Mouse (Mus musculus): ENCODE measurements around the gene Fut4. TPM values are rescaled to one million over a fixed set of nuclear protein-coding genes. Genes with fewer than 3 reads are reported as not detected.
A peak's percentile ranks its signal among the peaks of the same experiment; 100 is the strongest.
"Not testable (repeated sequence)": the region's sequence is repeated elsewhere in the genome, so short reads cannot be mapped to it uniquely, and the experiment has no call there.

Gene Fut4
- total RNA-seq, 2 experiments from 2014 or later: 0.27 to 0.36 TPM

DNA sequence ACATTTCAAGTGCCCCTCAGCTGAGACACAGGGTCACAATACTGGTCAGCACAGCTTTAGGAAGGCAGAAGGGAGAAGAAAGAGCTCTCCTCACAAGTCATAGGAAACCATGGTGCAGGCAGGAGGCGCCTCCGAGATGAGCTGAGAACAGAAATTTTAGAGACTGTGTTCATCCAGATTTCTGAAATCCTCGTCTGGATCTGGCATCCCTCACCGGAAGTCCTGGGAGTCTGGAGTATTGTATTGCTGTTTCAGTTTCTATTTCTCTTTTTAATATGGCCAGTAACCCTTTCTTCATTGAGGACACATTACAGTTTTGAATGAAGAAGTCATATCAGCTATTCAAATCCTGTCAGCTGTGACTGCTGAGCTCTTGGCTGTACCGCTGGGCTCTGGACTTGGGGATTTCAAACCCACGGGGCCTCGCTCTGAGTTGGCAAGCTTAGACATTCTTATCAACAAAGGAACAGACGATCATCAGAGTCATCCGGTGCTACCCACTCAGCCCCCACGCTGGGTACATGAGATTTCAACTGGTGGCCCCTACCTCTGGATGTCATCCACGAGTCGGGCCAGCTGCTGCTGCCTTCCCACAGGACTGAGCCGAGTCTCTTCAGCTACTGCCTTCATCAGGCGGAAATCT is 34.4 kb downstream of the Fut4 start:
- Histone ChIP-seq H3K4me3 (peak overlapping the region; percentile 30), H3K27ac (no peak overlapping the region)
- DNase-seq (ENCODE audit: low spot score in 2 of 2): no peak
- TF ChIP-seq CTCF (conservative IDR thresholded peaks at IDR 0.05): no peak

DNA sequence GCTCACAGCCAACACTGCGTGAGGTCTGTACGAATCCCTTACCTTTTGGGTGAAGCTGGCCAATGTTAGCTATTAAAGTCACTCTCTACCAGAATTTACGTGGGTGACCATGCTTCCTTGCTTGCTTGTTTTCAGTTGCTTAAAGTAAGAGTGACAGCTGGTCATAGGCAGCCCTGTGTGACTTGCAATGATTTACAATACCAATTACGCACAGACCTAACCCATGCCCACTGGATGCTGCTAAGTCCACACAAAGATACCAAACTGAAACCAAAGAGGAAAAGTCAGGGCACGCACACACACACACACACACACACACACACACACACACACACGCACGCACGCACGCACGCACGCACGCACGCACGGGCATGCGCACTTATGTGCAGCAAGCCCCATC is 36.9 kb downstream of the Fut4 start:
- DNase-seq (ENCODE audit: low spot score in 2 of 2): no peak
- TF ChIP-seq CTCF (conservative IDR thresholded peaks at IDR 0.05): no peak
- Histone ChIP-seq H3K4me3 (no peak overlapping the region), H3K27ac (no peak overlapping the region)

DNA sequence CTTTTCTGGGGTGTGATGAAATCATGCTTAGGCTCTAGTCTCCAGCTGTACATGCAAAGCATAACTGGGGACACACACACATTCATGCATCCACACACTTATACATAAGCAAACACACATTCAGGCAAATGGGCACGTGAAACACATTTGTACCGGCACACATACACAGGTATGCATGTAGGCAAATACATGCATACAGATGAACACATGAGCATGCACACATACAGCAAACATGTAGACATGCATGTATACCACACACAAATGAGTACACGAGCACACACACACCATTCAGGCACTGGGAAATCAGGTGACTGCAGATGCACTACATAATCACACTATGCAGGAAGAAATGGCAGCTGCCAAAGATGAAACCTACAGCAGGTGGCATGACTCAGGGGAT is 41.3 kb downstream of the Fut4 start:
- no peak for DNase-seq (ENCODE audit: low spot score in 2 of 2)
- H3K27ac ChIP-seq: no peak overlapping the region
- no peak for TF ChIP-seq CTCF (conservative IDR thresholded peaks at IDR 0.05)
- H3K4me3 ChIP-seq: no peak overlapping the region

DNA sequence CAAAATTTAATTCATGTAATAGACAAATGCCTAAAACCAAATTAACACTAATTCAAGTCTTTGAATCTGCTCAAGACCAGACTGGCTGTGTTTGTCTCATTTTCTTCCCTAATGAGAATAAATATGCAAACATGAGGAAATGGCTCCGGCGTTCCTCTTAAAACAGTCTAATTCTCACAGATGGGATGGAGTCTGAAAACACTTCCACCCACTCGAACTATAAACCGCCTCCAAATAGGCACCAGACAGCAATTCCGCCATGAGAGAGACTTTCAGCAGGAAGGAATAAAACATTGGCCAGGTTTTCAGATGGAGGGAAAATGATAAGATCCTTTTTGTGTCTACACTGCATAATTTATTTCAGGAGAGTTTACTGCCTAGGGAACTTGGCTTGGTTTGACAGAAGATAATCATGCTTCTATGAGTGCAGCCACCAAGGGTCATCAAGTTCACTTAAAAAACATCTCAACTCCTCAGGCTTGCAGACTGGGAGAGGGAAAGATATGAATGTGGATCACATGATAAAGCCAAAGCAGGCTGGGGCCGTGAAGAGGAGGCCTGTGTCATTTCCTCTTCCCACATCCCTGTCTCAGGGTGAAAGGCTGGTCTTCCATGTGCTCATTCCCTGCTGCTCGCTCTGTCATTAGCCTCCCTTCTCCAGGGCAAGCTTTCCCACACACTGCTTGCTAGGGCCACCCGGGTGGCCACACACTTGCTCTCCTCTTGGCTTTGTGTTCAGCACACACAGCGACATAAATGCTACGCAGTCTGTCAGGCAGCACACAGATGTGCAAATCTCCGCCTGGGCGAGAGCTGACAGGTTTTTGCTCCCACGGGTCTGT is 46.7 kb downstream of the Fut4 start:
- Histone ChIP-seq H3K27ac (no peak overlapping the region), H3K4me3 (no peak overlapping the region)
- DNase-seq (ENCODE audit: low spot score in 2 of 2): peak; percentile 23 to 68
- no peak for TF ChIP-seq CTCF (conservative IDR thresholded peaks at IDR 0.05)

DNA sequence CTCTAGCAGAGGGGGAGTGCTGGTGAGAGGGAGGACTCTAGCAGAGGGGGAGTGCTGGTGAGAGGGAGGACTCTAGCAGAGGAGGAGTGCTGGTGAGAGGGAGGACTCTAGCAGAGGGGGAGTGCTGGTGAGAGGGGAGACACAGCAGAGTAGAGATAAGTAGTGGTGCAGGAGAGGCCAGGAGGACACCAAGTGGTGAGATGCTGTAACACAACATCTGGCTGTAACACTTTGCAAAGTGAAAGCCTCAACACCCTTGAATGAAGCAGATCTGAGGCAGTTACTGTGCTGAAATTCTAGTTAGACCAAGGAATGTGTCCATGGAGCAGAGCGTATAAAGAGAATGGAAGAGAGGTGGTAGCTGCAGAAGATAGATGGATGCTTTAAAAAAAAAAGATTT is 51.4 kb downstream of the Fut4 start:
- DNase-seq (ENCODE audit: low spot score in 2 of 2); H3K4me3 ChIP-seq: not testable (repeated sequence)

DNA sequence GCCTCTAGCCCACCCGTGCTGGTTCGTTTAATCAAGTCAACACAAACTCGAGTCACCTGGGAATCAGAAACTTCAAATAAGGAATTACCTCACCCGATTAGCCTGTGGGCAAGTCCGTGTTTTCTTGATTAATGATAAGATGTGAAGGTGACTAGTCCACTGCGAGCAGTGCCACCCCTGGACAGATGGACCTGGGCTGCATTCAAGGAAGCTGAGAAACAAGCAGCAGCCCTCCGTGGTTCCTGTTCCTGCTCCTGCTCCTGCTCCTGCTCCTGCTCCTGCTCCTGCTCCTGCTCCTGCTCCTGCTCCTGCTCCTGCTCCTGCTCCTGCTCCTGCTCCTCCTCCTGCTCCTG is 52.9 kb downstream of the Fut4 start:
- no peak overlapping the region for H3K27ac ChIP-seq
- TF ChIP-seq CTCF (conservative IDR thresholded peaks at IDR 0.05): no peak
- H3K4me3 ChIP-seq: no peak overlapping the region
- no peak for DNase-seq (ENCODE audit: low spot score in 2 of 2)

More for the DNA sequence above, 51.4 kb downstream of the Fut4 start:
- not testable (repeated sequence) for H3K27ac ChIP-seq

DNA sequence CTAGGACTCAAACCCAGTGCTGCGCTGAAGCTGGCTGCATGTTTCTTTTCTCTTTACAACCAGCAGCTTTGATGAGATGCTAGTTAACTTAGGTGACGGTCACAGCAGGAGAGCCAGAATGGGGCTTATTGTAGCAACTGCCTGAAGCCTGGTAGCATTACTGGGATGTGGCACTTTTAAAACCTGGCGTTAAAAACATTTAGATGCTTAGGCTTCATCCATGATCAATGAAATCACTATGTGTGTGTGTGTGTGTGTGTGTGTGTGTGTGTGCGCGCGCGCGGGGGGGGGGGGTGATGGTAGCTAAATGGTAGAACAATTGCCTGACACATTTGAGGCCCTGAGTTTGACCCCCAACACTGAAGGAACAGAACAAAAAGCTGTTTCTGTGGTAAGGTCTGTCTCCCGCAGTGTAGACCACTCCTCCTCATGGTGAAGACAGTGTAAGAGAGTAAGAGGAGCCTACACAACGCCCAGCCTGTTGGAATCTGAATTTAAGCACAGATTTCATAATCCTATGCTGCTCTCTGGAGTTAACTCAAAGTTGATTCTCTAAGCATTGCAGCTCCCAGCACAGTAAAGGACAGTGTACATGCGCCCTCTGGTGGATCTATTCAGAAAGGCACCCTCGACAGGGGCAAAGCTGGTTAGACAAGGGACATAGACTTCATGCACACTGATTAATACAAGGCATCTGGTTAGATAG is 53.5 kb downstream of the Fut4 start:
- Histone ChIP-seq H3K27ac (no peak overlapping the region), H3K4me3 (no peak overlapping the region)
- peak; percentile 87 to 97 for DNase-seq (ENCODE audit: low spot score in 2 of 2)
- peak; percentile 99 for TF ChIP-seq CTCF (conservative IDR thresholded peaks at IDR 0.05)

Other genes with a start within 250 kb of the Fut4 start
- 10 to 100 TPM; 11.8 to 15.8 TPM for gene Amotl1, start 107.3 kb downstream of the Fut4 start, total RNA-seq (2021)
- gene Piwil4, start 11.7 kb downstream of the Fut4 start, total RNA-seq (2021): not detected
- gene 1700012B09Rik, start 18.6 kb upstream of the Fut4 start, total RNA-seq (2021): 1 to 10 TPM in 1 of 2 experiments, not detected in 1; 1.1 TPM
- 10 to 100 TPM in 1 of 2 experiments, 1 to 10 TPM in 1; 9.8 to 15.4 TPM for gene Mre11a, start 32.3 kb upstream of the Fut4 start, total RNA-seq (2021)
- gene Ankrd49, start 32.5 kb upstream of the Fut4 start, total RNA-seq (2021): 10 to 100 TPM; 13.6 to 17.0 TPM
- gene Gpr83, start 107.8 kb upstream of the Fut4 start, total RNA-seq (2021): 10 to 100 TPM; 12.7 to 12.9 TPM
- gene Izumo1r, start 151.6 kb upstream of the Fut4 start, total RNA-seq (2021): not detected

All from layer of hippocampus, adult 2 months (tissue).